9 mouse cellular contexts compared by ENCODE assay signal in genomic region chr10:33986771-33987170, GRCm38 (mm10). TPM values are rescaled to one million over a fixed set of nuclear protein-coding genes. Genes with fewer than 3 reads are reported as not detected.
DNase-seq lines count a peak whose midpoint lies in the region; ATAC-seq and TF ChIP-seq lines count a peak whose summit lies in the region.
"Had no signal": no experiment of that assay in that cellular context is flagged by ENCODE, and none has a peak within 500 bp of the region (broad histone marks: within the 10 kb centered on the region; RNA-seq: fewer than 3 reads in every experiment).

No protein-coding gene starts in this region.

- TF ChIP-seq CTCF in heart, adult 2 months (IDR thresholded peaks at IDR 0.05) = peak; percentile 97
- TF ChIP-seq CTCF in brain, embryonic 14.5 days (IDR thresholded peaks at IDR 0.05; ENCODE audit: borderline replicate concordance, extremely low read depth, insufficient read depth, insufficient read length) = peak; percentile 85; the same call in 1 of the 2 replicates

- intact Hi-C loops in heart, adult 2 months (cut with DNase I) = loop anchor here (1.0 to 5.0 kb wide), 2 partner anchors 111 to 340 kb away; partner anchors contain the start of gene Calhm5

- H3K4me2 ChIP-seq in heart, embryonic 12.5 days = no peak overlapping the region
- no peak overlapping the region for H3K4me2 ChIP-seq in hindbrain, embryonic 11.5 days (replicated peaks; ENCODE audit: low read depth, low read length)

- no peak overlapping the region for H3K27ac ChIP-seq in heart, adult 2 months
- H3K27ac ChIP-seq in heart, embryonic 12.5 days (ENCODE audit: poor library complexity, severe bottlenecking) = no peak overlapping the region
- no peak overlapping the region for H3K27ac ChIP-seq in hindbrain, embryonic 11.5 days (ENCODE audit: low read depth, low read length)

- ATAC-seq in heart, embryonic 12.5 days (ENCODE audit: insufficient number of reproducible peaks, low FRiP score) = no peak
- ATAC-seq in erythroid progenitor cell, adult 5-6 weeks (replicated peaks; ENCODE audit: low FRiP score, poor library complexity, severe bottlenecking) = peak; percentile 83
- peak; percentile 69 for ATAC-seq in hindbrain, embryonic 11.5 days (ENCODE audit: low FRiP score)

- TF ChIP-seq EP300 in heart, adult 2 months (IDR thresholded peaks at IDR 0.05; ENCODE audit: insufficient read depth, low read depth, low read length) = no peak

- H3K27me3 ChIP-seq in heart, adult 2 months (ENCODE audit: control insufficient read depth, insufficient read depth, low read length) = no peaks in the 10 kb centered on the region
- H3K27me3 ChIP-seq in heart, embryonic 12.5 days (replicated peaks) = no peaks in the 10 kb centered on the region
- H3K27me3 ChIP-seq in hindbrain, embryonic 11.5 days (ENCODE audit: control insufficient read depth, insufficient read depth, low read length) = no peaks in the 10 kb centered on the region

- no peaks in the 10 kb centered on the region for H3K79me2 ChIP-seq in heart, adult 2 months (replicated peaks; ENCODE audit: control insufficient read depth, insufficient read depth, low read length)

- no peak overlapping the region for H3K4me3 ChIP-seq in heart, adult 2 months
- no peak overlapping the region for H3K4me3 ChIP-seq in heart, embryonic 12.5 days
- H3K4me3 ChIP-seq in hindbrain, embryonic 11.5 days (ENCODE audit: low read depth, low read length) = no peak overlapping the region
- H3K4me3 ChIP-seq: myocyte had no signal

- no peak for TF ChIP-seq POLR2A in heart, adult 2 months (IDR thresholded peaks at IDR 0.05; ENCODE audit: insufficient read depth, low read depth, low read length)
- no peak for TF ChIP-seq POLR2A in brain, embryonic 14.5 days (IDR thresholded peaks at IDR 0.05; ENCODE audit: borderline replicate concordance, extremely low read depth, insufficient read depth, insufficient read length, poor library complexity, severe bottlenecking)

- no peaks in the 10 kb centered on the region for H3K4me1 ChIP-seq in heart, adult 2 months (ENCODE audit: control insufficient read depth, insufficient read depth, low read length)
- H3K4me1 ChIP-seq in heart, embryonic 12.5 days (replicated peaks) = no peaks in the 10 kb centered on the region
- H3K4me1 ChIP-seq in hindbrain, embryonic 11.5 days (replicated peaks; ENCODE audit: control insufficient read depth, insufficient read depth, low read length) = no peaks in the 10 kb centered on the region

- peak; percentile 23 to 38 for DNase-seq in heart, adult 2 months
- DNase-seq in brain, embryonic 14.5 days (ENCODE audit: low read depth) = peak; percentile 93
- DNase-seq in hindbrain, embryonic 11.5 days (ENCODE audit: low spot score) = peak; percentile 82
- peak; percentile 33 to 70 for DNase-seq in layer of hippocampus, postnatal 14 days (ENCODE audit: low spot score in 2 of 2)
- peak; percentile 91 for DNase-seq in lung, postnatal 36 days
- DNase-seq in right cerebral cortex, postnatal 14 days = peak; percentile 60

- WGBS in heart, adult 2 months = 13% methylated on average over 4 of the region's 4 CpGs
- WGBS in heart, embryonic 12.5 days = 21% methylated on average over 4 of the region's 4 CpGs
- 24% methylated on average over 4 of the region's 4 CpGs for WGBS in hindbrain, embryonic 11.5 days

- no peaks in the 10 kb centered on the region for H3K9me3 ChIP-seq in heart, embryonic 12.5 days (replicated peaks)
- no peaks in the 10 kb centered on the region for H3K9me3 ChIP-seq in hindbrain, embryonic 11.5 days (ENCODE audit: control insufficient read depth, low read length)

- H3K36me3 ChIP-seq in heart, adult 2 months (ENCODE audit: control insufficient read depth, insufficient read depth, low read length) = no peaks in the 10 kb centered on the region
- H3K36me3 ChIP-seq in heart, embryonic 12.5 days = peaks cover 10% of the 10 kb centered on the region
- no peaks in the 10 kb centered on the region for H3K36me3 ChIP-seq in hindbrain, embryonic 11.5 days (ENCODE audit: control insufficient read depth, insufficient read depth, low read length)

- no peak overlapping the region for H3K9ac ChIP-seq in heart, adult 2 months (ENCODE audit: low read depth, low read length)
- H3K9ac ChIP-seq in heart, embryonic 12.5 days = no peak overlapping the region
- H3K9ac ChIP-seq in hindbrain, embryonic 11.5 days (ENCODE audit: low read depth, low read length) = no peak overlapping the region

RNA-seq across cellular contexts. Expression of gene Rwdd1, which starts 32.7 kb away (rescaled TPM):
- 100 to 1,000 TPM; 105 to 123 TPM for total RNA-seq in heart, adult 2 months (2021)
- polyA plus RNA-seq in heart, adult 2 months (2012; rRNA removed) = 38.5 and 59.0 TPM in 2 replicates
- 100.0 and 113 TPM in 2 replicates for polyA plus RNA-seq in heart, embryonic 12.5 days (2016; fragmentation: Nextera tagmentation; extraction: Ambion mirVana)
- 70.6 and 72.4 TPM in 2 replicates for polyA plus RNA-seq in brain, embryonic 14.5 days (2012; rRNA removed)
- total RNA-seq in erythroid progenitor cell, adult 5-6 weeks (2015; ENCODE audit: low replicate concordance) = 5.0 and 55.9 TPM in 2 replicates
- 13.7 and 47.4 TPM in 2 replicates for total RNA-seq in erythroid progenitor cell, adult 5-6 weeks (2017; ENCODE audit: low replicate concordance)
- 164 and 176 TPM in 2 replicates for polyA plus RNA-seq in hindbrain, embryonic 11.5 days (2014; fragmentation: Nextera tagmentation; extraction: Ambion mirVana)
- 100 to 1,000 TPM in 1 of 2 experiments, 10 to 100 TPM in 1; 98.7 to 101 TPM for total RNA-seq in layer of hippocampus, postnatal 14 days (2021)

RNA-seq across cellular contexts. Expression of gene Zup1, which starts 35.7 kb away (rescaled TPM):
- 1 to 10 TPM; 6.6 to 7.8 TPM for total RNA-seq in heart, adult 2 months (2021)
- 2.9 and 4.1 TPM in 2 replicates for polyA plus RNA-seq in heart, adult 2 months (2012; rRNA removed)
- polyA plus RNA-seq in heart, embryonic 12.5 days (2016; fragmentation: Nextera tagmentation; extraction: Ambion mirVana) = 13.0 and 13.1 TPM in 2 replicates
- polyA plus RNA-seq in brain, embryonic 14.5 days (2012; rRNA removed) = 12.3 and 13.1 TPM in 2 replicates
- 28.9 and 32.4 TPM in 2 replicates for total RNA-seq in erythroid progenitor cell, adult 5-6 weeks (2015; ENCODE audit: low replicate concordance)
- total RNA-seq in erythroid progenitor cell, adult 5-6 weeks (2017; ENCODE audit: low replicate concordance) = 27.2 and 32.9 TPM in 2 replicates
- polyA plus RNA-seq in hindbrain, embryonic 11.5 days (2014; fragmentation: Nextera tagmentation; extraction: Ambion mirVana) = 24.9 and 27.9 TPM in 2 replicates
- total RNA-seq in layer of hippocampus, postnatal 14 days (2021) = 10 to 100 TPM; 11.7 to 14.3 TPM

RNA-seq across cellular contexts. Expression of gene Trappc3l, which starts 50.6 kb away (rescaled TPM):
- total RNA-seq in heart, adult 2 months (2021) = not detected
- polyA plus RNA-seq in heart, adult 2 months (2012; rRNA removed) = not detected in 2 replicates
- not detected in 2 replicates for polyA plus RNA-seq in heart, embryonic 12.5 days (2016; fragmentation: Nextera tagmentation; extraction: Ambion mirVana)
- polyA plus RNA-seq in brain, embryonic 14.5 days (2012; rRNA removed) = 0.08 TPM in 1 of 2 replicates, not detected in the other
- not detected in 2 replicates for total RNA-seq in erythroid progenitor cell, adult 5-6 weeks (2015; ENCODE audit: low replicate concordance)
- not detected in 2 replicates for total RNA-seq in erythroid progenitor cell, adult 5-6 weeks (2017; ENCODE audit: low replicate concordance)
- polyA plus RNA-seq in hindbrain, embryonic 11.5 days (2014; fragmentation: Nextera tagmentation; extraction: Ambion mirVana) = not detected in 2 replicates
- total RNA-seq in layer of hippocampus, postnatal 14 days (2021) = under 1 TPM in 1 of 2 experiments, not detected in 1; 0.33 TPM
- polyA plus RNA-seq: myocyte had no signal

RNA-seq across cellular contexts. Expression of gene Calhm4, which starts 57.3 kb away (rescaled TPM):
- total RNA-seq in heart, adult 2 months (2021) = not detected
- polyA plus RNA-seq in heart, adult 2 months (2012; rRNA removed) = not detected in 2 replicates
- polyA plus RNA-seq in heart, embryonic 12.5 days (2016; fragmentation: Nextera tagmentation; extraction: Ambion mirVana) = 0.13 TPM in 1 of 2 replicates, not detected in the other
- not detected in 2 replicates for polyA plus RNA-seq in brain, embryonic 14.5 days (2012; rRNA removed)
- total RNA-seq in erythroid progenitor cell, adult 5-6 weeks (2015; ENCODE audit: low replicate concordance) = not detected in 2 replicates
- total RNA-seq in erythroid progenitor cell, adult 5-6 weeks (2017; ENCODE audit: low replicate concordance) = not detected in 2 replicates
- not detected in 2 replicates for polyA plus RNA-seq in hindbrain, embryonic 11.5 days (2014; fragmentation: Nextera tagmentation; extraction: Ambion mirVana)
- total RNA-seq in layer of hippocampus, postnatal 14 days (2021) = not detected
- polyA plus RNA-seq: myocyte had no signal

Comparison
In these comparisons a context has a peak if more than half of its experiments do, and no peak if none do; other contexts are left out.
1. DNase-seq: peak in every context shown above with its lines; median percentile 93 in brain, embryonic 14.5 days; 91 in lung, postnatal 36 days; 82 in hindbrain, embryonic 11.5 days; 60 in right cerebral cortex, postnatal 14 days; 52 in layer of hippocampus, postnatal 14 days; 30 in heart, adult 2 months.